Mouse (Mus musculus) kidney, embryonic 14.5 days (tissue): Measurements from ENCODE around the gene Hipk2. TPM values are rescaled to one million over a fixed set of nuclear protein-coding genes. Genes with fewer than 3 reads are reported as not detected.

Source experiments
- ATAC-seq: fragments of 200-750 bp; cut with Nextera tagmentation; 2 replicates; pipeline ENCODE4 v1.8.0; 2017; ENCODE audit warnings: moderate number of reproducible peaks, mild to moderate bottlenecking, moderate TSS enrichment, moderate library complexity; ENCODE audit not compliant: low FRiP score, low TSS enrichment
- H3K27ac ChIP-seq: fragments of 300-500 bp; sonication (generic); 2 replicates; pipeline ENCODE4 v1.5.1; 2014; ENCODE audit warnings: low read depth, mild to moderate bottlenecking, low read length, moderate library complexity, mixed read lengths
- H3K27me3 ChIP-seq: fragments of 300-500 bp; sonication (generic); 2 replicates; pipeline ENCODE4 v1.6.1; 2014; ENCODE audit warnings: mild to moderate bottlenecking, low read length; ENCODE audit not compliant: control insufficient read depth, insufficient read depth
- H3K36me3 ChIP-seq: fragments of 300-500 bp; sonication (generic); 2 replicates; pipeline ENCODE4 v1.6.1; 2014; ENCODE audit warnings: low read length, mixed read lengths; ENCODE audit not compliant: control insufficient read depth, insufficient read depth
- H3K4me1 ChIP-seq: fragments of 300-500 bp; sonication (generic); 2 replicates; pipeline ENCODE4 v1.6.1; 2014; ENCODE audit warnings: low read length, mixed read lengths; ENCODE audit not compliant: control insufficient read depth, insufficient read depth
- H3K4me2 ChIP-seq: fragments of 300-500 bp; sonication (generic); replicated peaks from 2 replicates; pipeline ENCODE4 v1.6.1; 2014; ENCODE audit warnings: low read depth, mild to moderate bottlenecking, low read length
- H3K4me3 ChIP-seq: fragments of 300-500 bp; sonication (generic); 2 replicates; pipeline ENCODE4 v1.5.1; 2014; ENCODE audit warnings: mild to moderate bottlenecking, low read length
- H3K9ac ChIP-seq: fragments of 300-500 bp; sonication (generic); 2 replicates; pipeline ENCODE4 v1.6.1; 2014; ENCODE audit warnings: low read depth, mild to moderate bottlenecking, low read length, moderate library complexity
- H3K9me3 ChIP-seq: fragments of 300-500 bp; sonication (generic); 2 replicates; pipeline ENCODE4 v1.6.1; 2016; ENCODE audit warnings: low read length; ENCODE audit not compliant: control insufficient read depth
- WGBS: fragments of 180-500 bp; shearing (Covaris S2); extraction: QIAGEN DNeasy Blood & Tissue Kit; methylation state at CpG from one replicate; pipeline ENCODE4 v1.1.7; 2014; 5-methylcytosine and 5-hydroxymethylcytosine counted together
- polyA plus RNA-seq: library from polyadenylated mRNA; unstranded; fragments of >200 nt; fragmentation: Nextera tagmentation; extraction: Ambion mirVana; gene quantifications from 2 replicates; pipeline ENCODE4 v1.2.1, GENCODE M21; 2014

The Hipk2 gene
- polyA plus RNA-seq, 1 experiment from 2014 or later, result 33.6 TPM

- Histone ChIP-seq H3K36me3 (no peaks in the 10 kb centered on the region; the same call in 1 of the 2 replicates), H3K9ac (no peak overlapping the region), H3K4me3 (no peak overlapping the region), H3K4me1 (0 out of 2 replicates have a peak, but pooled peaks cover 4% of the 10 kb centered on the region), H3K9me3 (no peaks in the 10 kb centered on the region), H3K27me3 (no peaks in the 10 kb centered on the region), H3K4me2 (no peak overlapping the region), H3K27ac (no peak overlapping the region)
- 68% methylated on average over 4 of the region's 4 CpGs for WGBS
- no peak for ATAC-seq
Measured at GRCm38 (mm10) chr6:38839891-38840290, 36.1 kb downstream of the Hipk2 start.

GRCm38 (mm10) chr6:38838061-38838460, 37.9 kb downstream of the Hipk2 start:
- H3K36me3 ChIP-seq, result no peaks in the 10 kb centered on the region; the same call in 1 of the 2 replicates
- no peak for ATAC-seq
- H3K4me2 ChIP-seq, result no peak overlapping the region
- no peaks in the 10 kb centered on the region for H3K27me3 ChIP-seq
- no peak overlapping the region for H3K27ac ChIP-seq
- 82% methylated on average over 4 of the region's 4 CpGs for WGBS
- 0 out of 2 replicates have a peak, but pooled peaks cover 3% of the 10 kb centered on the region for H3K4me1 ChIP-seq
- H3K4me3 ChIP-seq, result no peak overlapping the region
- no peaks in the 10 kb centered on the region for H3K9me3 ChIP-seq
- no peak overlapping the region for H3K9ac ChIP-seq

- Histone ChIP-seq H3K4me1 (no peaks in the 10 kb centered on the region), H3K36me3 (no peaks in the 10 kb centered on the region; the same call in 1 of the 2 replicates), H3K9ac (no peak overlapping the region), H3K4me2 (no peak overlapping the region), H3K27ac (no peak overlapping the region), H3K4me3 (no peak overlapping the region), H3K27me3 (no peaks in the 10 kb centered on the region), H3K9me3 (no peaks in the 10 kb centered on the region)
- no peak for ATAC-seq
- WGBS, result 90% methylated on average over 1 of the region's 1 CpGs
Measured at GRCm38 (mm10) chr6:38835217-38835616, 40.7 kb downstream of the Hipk2 start.

- Histone ChIP-seq H3K9ac (no peak overlapping the region), H3K36me3 (no peaks in the 10 kb centered on the region; the same call in 1 of the 2 replicates), H3K9me3 (no peaks in the 10 kb centered on the region), H3K4me3 (no peak overlapping the region), H3K4me2 (no peak overlapping the region), H3K27ac (no peak overlapping the region), H3K27me3 (no peaks in the 10 kb centered on the region), H3K4me1 (no peaks in the 10 kb centered on the region)
- ATAC-seq, result no peak
- 62% methylated on average over 2 of the region's 2 CpGs for WGBS
Measured at GRCm38 (mm10) chr6:38834727-38835126, 41.2 kb downstream of the Hipk2 start.

- H3K36me3 ChIP-seq, result no peaks in the 10 kb centered on the region
- no peak overlapping the region for H3K4me3 ChIP-seq
- no peak for ATAC-seq
- H3K27me3 ChIP-seq, result no peaks in the 10 kb centered on the region
- H3K9ac ChIP-seq, result no peak overlapping the region
- no peak overlapping the region for H3K4me2 ChIP-seq
- no peaks in the 10 kb centered on the region for H3K9me3 ChIP-seq
- H3K4me1 ChIP-seq, result no peaks in the 10 kb centered on the region
- no peak overlapping the region for H3K27ac ChIP-seq
- 83% methylated on average over 3 of the region's 3 CpGs for WGBS
Measured at GRCm38 (mm10) chr6:38833721-38834120, 42.2 kb downstream of the Hipk2 start.

GRCm38 (mm10) chr6:38829452-38829851, 46.5 kb downstream of the Hipk2 start:
- Histone ChIP-seq H3K9ac (no peak overlapping the region), H3K9me3 (no peaks in the 10 kb centered on the region), H3K27me3 (no peaks in the 10 kb centered on the region), H3K27ac (no peak overlapping the region), H3K4me2 (no peak overlapping the region), H3K36me3 (no peaks in the 10 kb centered on the region), H3K4me3 (no peak overlapping the region), H3K4me1 (no peaks in the 10 kb centered on the region)
- no peak for ATAC-seq
- WGBS, result 75% methylated on average over 3 of the region's 3 CpGs

- no peak overlapping the region for H3K4me3 ChIP-seq
- H3K36me3 ChIP-seq, result no peaks in the 10 kb centered on the region
- no peak overlapping the region for H3K9ac ChIP-seq
- no peak overlapping the region for H3K4me2 ChIP-seq
- no peaks in the 10 kb centered on the region for H3K27me3 ChIP-seq
- 71% methylated on average over 2 of the region's 2 CpGs for WGBS
- no peaks in the 10 kb centered on the region for H3K9me3 ChIP-seq
- H3K4me1 ChIP-seq, result 0 out of 2 replicates have a peak, but pooled peaks cover 3% of the 10 kb centered on the region
- no peak for ATAC-seq
- no peak overlapping the region for H3K27ac ChIP-seq
Measured at GRCm38 (mm10) chr6:38828211-38828610, 47.8 kb downstream of the Hipk2 start.

- Histone ChIP-seq H3K4me2 (no peak overlapping the region), H3K27ac (no peak overlapping the region), H3K36me3 (no peaks in the 10 kb centered on the region), H3K9ac (no peak overlapping the region), H3K4me3 (no peak overlapping the region), H3K4me1 (0 out of 2 replicates have a peak, but pooled peaks cover 3% of the 10 kb centered on the region), H3K9me3 (no peaks in the 10 kb centered on the region), H3K27me3 (no peaks in the 10 kb centered on the region)
- no peak for ATAC-seq
- 63% methylated on average over 5 of the region's 5 CpGs for WGBS
Measured at GRCm38 (mm10) chr6:38827435-38827834, 48.5 kb downstream of the Hipk2 start.

- Histone ChIP-seq H3K27me3 (no peaks in the 10 kb centered on the region), H3K9me3 (no peaks in the 10 kb centered on the region), H3K36me3 (no peaks in the 10 kb centered on the region), H3K4me2 (no peak overlapping the region), H3K9ac (no peak overlapping the region), H3K4me3 (no peak overlapping the region), H3K27ac (no peak overlapping the region), H3K4me1 (0 out of 2 replicates have a peak, but pooled peaks cover 3% of the 10 kb centered on the region)
- no peak for ATAC-seq
- 86% methylated on average over 3 of the region's 3 CpGs for WGBS
Measured at GRCm38 (mm10) chr6:38826857-38827256, 49.1 kb downstream of the Hipk2 start.
